Mouse (Mus musculus) v-Abl transformed pro-B cells (cell line): ENCODE data around the gene E2f4.

Experiments used
- in situ Hi-C, 2 experiments: fragments of 400-800 bp; cut with MboI; formaldehyde crosslinking; loops; one replicate each; pipeline ENCODE4 v1.15.1; 2025; ENCODE audit not compliant: unreplicated experiment in 2 of 2

E2f4 gene

GRCm38 (mm10) chr8:105290554-105291314 is 6.7 kb upstream of the E2f4 start:
- in situ Hi-C loops = loop anchor here (5.0 kb wide), 3 partner anchors 57 to 638 kb away; partner anchors contain the start of genes Fhod1 (in 1 of the 2) and Slc9a5 (in 1 of the 2)

DNA sequence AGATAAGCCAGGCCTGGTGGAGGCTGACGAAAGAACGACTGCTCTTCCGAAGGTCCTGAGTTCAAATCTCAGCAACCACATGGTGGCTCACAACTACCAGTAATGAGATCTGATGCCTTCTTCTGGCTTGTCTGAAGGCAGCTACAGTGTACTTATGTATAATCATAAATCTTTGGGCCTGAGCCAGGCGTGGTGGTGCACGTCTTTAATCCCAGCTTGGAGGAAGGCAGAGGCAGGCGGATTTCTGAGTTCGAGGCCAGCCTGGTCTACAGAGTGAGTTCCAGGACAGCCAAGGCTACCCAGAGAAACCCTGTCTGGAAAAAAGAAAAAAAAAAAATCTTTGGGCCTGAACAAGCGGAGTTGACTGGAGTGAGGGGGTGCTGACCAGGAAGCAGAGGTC is 6.1 kb upstream of the E2f4 start:
- in situ Hi-C loops = loop anchor here (5.0 kb wide), 3 partner anchors 56 to 639 kb away; partner anchors contain the start of genes Fhod1 (in 1 of the 2) and Slc9a5 (in 1 of the 2)

DNA sequence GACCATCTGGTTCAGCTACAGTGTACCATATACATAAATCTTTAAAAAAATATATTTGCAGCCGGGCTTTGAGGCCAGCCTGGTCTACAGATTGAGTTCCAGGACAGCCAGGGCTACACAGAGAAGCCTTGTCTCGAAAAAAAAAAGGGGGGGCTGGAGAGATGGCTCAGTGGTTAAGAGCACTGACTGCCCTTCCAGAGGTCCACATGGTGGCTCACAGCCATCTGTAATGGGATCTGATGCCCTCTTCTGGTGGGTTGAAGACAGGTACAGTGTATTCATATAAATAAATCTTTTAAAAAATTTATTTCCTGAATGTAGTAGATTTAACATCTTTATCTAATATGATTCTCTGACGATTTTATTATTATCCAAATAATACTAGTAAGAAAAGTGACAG is 5.7 kb upstream of the E2f4 start:
- in situ Hi-C loops = loop anchor here (5.0 kb wide), 3 partner anchors 55 to 640 kb away; partner anchors contain the start of genes Fhod1 (in 1 of the 2) and Slc9a5 (in 1 of the 2)

DNA sequence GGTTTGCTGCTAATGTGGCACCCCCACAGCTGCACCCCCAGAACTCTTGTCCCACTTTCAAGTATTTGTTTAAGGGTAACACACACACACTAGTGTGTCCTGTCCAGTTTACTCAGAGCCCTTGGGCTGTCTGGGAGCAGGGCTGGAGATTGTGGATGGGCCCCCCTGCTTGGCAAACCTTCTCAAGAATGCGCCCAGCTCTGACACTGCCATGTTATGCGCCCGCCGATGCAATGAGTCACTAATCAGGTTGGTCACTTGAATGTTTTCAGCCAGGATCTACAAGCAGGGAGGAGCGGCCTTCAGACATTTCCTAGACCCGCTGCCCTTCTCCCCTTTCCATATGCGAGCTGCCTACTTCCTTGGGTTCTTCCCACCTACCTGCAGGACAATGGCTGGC is 5.0 kb upstream of the E2f4 start:
- in situ Hi-C loops = loop anchor here (5.0 kb wide), 3 partner anchors 55 to 640 kb away; partner anchors contain the start of genes Fhod1 (in 1 of the 2) and Slc9a5 (in 1 of the 2)

DNA sequence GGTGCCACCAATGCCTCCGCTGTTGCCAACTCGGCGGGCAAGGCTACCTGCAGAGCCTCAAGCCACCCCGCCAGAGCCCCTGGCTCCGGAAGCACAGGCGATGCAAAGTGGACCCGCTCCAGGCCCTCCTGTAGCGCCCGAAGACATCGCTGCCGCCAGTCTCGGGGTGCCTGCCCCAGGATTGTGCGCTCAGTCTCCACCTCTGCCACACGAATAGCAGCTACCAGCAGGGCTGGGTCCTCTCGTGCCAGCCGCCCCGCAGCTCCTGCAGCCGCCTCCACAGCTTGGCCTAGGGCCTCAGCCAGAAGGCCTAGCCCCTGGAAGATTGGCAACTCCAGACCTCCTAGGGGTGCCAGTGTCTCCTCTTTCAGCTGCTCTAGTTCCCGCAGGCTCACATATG is 4.1 kb upstream of the E2f4 start:
- in situ Hi-C loops = loop anchor here (5.0 kb wide), 3 partner anchors 54 to 641 kb away; partner anchors contain the start of genes Fhod1 (in 1 of the 2) and Slc9a5 (in 1 of the 2)

- in situ Hi-C loops = loop anchor here (5.0 kb wide), 3 partner anchors 53 to 642 kb away; partner anchors contain the start of genes Fhod1 (in 1 of the 2) and Slc9a5 (in 1 of the 2)
Measured at GRCm38 (mm10) chr8:105294776-105295175, 2.7 kb upstream of the E2f4 start.

- in situ Hi-C loops = no loop called here
Measured at GRCm38 (mm10) chr8:105295256-105295655, 2.2 kb upstream of the E2f4 start.

GRCm38 (mm10) chr8:105295895-105296573 is 1.4 kb upstream of the E2f4 start, which contains the start of gene Exoc3l:
Gene Exoc3l (minus strand): TSS chr8:105296101.
- in situ Hi-C loops = no loop called here

GRCm38 (mm10) chr8:105298351-105299252 is 1.1 kb downstream of the E2f4 start:
- in situ Hi-C loops = no loop called here

DNA sequence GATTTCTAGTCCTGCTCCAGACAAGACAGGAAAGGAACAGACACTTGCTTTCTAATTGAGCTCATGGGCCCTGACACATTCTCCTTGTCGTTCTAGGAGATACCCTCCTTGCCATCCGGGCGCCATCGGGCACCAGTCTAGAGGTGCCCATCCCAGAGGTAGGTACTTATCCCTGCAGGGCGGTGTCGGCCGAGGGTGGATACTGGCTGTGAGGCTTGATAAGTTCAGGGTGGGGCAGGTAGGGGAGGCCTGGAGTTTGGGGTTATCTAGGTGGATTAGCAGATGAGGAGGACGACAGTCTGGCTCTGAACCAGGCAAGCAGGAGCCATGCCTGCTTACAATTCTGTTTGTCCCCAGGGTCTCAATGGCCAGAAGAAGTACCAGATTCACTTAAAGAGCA is 2.5 kb downstream of the E2f4 start:
- in situ Hi-C loops = no loop called here

DNA sequence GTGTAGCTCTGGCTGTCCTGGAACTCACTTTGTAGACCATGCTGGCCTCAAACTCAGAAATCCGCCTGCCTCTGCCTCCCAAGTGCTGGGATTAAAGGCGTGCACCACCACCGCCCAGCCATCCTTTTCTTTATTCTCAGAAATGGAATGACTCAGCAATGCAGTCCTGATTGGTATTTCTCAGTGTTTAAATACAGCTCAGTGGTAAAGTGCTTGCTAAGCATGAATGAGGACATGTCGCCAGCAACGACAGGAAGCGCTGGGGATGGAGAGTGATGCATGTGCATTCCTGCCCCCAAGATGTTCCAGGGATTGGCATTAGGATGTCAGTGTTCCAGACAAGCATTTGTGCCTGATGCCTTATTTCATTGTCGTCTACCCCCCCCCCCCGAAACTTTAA is 5.9 kb downstream of the E2f4 start:
- in situ Hi-C loops = no loop called here

DNA sequence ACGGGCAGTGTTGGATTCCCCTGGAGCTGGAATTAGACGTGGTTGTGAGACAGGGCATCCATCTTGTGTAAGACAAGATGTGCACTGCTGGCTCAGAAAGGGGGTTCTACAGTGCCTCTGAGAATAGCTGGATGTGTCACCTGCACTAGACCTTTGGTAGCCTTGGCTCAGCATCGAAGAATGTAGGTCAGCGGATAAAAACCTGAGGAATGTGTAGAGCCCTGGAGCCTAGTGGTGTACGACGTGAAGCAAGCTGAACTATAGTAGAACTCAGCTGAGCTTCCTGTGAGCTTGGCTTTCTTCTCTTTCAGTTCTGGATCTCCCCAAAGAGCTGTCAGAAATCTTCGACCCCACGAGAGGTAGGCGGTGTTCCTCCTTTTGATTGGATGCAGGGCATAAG is 6.4 kb downstream of the E2f4 start:
- in situ Hi-C loops = no loop called here

DNA sequence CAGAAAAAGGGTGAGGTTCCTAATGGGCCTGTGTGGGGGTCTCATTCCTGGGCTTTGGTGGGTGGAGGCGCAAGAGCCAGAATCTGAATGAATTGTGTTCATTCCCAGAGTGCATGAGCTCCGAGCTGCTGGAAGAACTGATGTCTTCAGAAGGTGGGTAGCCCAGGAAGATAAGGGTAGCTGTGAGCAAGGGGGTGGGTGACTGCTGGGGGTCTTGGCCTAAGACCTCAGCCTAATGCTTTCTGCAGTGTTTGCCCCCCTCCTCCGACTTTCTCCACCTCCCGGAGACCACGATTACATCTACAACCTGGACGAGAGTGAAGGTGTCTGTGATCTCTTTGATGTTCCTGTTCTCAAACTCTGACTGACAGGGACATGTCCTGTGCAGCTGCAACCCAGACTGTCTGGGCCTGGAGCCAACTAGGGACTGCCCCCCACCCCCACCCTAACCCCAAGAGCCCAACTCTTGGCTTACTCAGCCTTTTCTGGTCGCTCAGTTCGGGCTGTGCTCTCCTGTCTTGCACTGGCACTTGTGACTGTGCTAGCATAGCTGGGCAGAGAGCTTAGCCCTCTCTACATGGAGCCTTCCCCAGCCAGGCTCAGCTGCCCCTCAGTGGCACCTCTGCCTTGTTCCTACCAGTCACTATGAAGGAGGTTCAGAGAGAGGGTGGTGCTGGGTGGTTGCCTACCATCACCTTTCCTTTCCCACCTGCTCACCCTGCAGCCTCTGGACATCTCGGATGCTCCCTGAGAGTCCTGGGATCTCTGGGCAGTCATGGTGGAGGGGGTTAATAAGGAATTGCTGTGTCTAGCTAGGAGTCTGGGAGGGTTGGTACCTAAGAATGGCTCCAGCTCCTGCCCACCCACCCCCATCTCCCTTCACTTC is 7.1 kb downstream of the E2f4 start:
- in situ Hi-C loops = no loop called here

DNA sequence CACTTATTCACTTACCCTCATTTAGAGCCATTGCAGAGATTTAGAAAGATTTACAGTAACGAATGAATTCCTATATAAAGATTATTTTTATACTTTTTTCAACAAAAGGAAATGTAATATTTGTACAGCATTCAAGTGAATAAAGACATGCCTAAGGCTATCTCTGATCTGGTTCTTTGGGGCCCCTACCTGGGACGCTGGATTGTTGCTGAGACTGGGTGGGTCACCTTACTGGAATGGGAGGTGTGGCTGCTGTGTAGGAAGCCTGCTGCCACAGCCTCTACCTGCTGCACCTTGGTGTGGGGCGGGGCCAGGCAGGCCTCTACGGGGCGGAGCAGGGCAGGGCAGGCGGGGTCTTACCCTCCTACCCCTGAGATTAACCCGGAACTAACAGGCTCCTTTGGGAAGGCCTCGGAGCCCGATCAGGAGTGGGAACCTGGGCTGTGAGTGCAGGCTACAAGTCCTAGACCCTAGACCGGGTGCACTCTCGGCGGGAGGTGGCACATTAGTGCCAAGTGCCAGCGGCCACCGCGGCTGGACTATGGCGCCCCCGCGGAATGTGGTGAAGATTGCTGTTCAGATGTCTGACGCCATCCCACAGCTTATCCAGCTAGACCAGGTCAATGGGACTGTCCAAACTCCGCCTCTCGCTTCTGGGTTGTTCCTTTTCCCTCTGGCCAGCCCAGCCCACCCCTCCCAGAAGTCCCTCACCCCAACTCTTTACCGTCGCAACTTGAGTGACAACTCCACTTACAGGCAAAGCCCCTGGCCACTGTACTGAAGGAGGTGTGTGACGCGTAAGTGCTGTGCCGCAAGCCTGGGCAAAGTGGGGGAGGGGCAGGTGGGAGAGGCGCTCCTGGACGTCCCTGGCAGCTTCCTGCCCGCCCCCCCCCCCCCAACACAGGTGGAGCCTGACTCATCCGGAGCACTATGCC is 8.0 kb downstream of the E2f4 start, which contains the start of gene Elmo3:
Gene Elmo3, plus strand, starts transcription at position 391 of the 935 bp plus-strand sequence.
- in situ Hi-C loops = no loop called here

DNA sequence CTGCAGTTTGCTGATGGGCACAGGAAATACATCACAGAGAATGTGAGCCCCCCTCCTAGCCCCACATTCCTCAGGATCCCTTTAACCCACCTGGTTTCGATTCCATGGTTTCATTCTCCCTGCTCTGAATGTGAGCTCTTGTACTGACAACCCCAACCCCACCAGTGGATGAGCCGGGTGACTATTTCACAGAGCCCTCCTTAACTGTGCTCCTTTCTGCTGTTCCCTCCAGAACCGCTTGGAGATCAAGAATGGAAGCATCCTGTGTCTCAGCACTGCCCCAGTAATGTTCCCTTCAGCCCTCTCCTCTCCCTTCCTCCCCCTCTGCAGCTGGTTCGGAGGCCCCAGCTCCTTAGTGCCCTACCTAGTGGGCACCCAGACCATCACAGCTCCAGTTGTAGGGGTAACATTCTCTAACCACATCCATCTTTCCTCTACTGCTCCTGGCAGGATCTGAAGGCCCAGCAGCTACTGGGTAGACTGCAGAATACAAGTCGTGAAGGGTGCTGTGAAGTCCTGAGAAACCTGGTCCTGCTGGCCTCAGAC is 8.8 kb downstream of the E2f4 start:
- in situ Hi-C loops = no loop called here

DNA sequence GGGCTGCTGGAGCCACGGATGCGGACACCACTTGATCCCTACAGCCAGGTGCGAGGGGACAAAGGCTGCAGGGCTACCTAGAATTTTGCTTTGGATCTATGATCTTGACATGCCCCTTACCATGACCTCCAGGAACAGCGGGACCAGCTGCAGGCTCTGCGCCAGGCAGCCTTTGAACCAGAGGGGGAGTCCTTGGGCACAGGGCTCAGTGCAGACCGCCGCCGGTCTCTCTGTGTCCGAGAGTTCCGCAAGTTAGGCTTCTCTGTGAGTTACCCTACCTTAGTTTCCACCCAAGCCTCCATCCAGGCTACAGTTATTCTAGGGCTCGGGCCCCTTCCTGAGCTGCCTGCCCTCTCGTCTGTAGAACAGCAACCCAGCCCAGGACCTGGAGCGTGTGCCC is 10.2 kb downstream of the E2f4 start:
- in situ Hi-C loops = no loop called here

- in situ Hi-C loops = no loop called here
Measured at GRCm38 (mm10) chr8:105308428-105308827, 11.0 kb downstream of the E2f4 start.
